Mouse (Mus musculus): ENCODE data around the gene Polr2e. TPM values are rescaled to one million over a fixed set of nuclear protein-coding genes. Genes with fewer than 3 reads are reported as not detected.

Polr2e gene
- polyA plus RNA-seq, 1 experiment from 2014 or later = 212 TPM

Other genes with a start within 250 kb of the Polr2e start
- 0.07 and 0.11 TPM in 2 replicates for gene Prss57, start 248.8 kb downstream of the Polr2e start, polyA plus RNA-seq (2015; fragmentation: Nextera tagmentation; extraction: Ambion mirVana)
- 44.1 and 44.8 TPM in 2 replicates for gene Palm, start 246.2 kb downstream of the Polr2e start, polyA plus RNA-seq (2015; fragmentation: Nextera tagmentation; extraction: Ambion mirVana)
- gene Misp, start 218.8 kb downstream of the Polr2e start, polyA plus RNA-seq (2015; fragmentation: Nextera tagmentation; extraction: Ambion mirVana) = 204 and 210 TPM in 2 replicates
- 295 and 302 TPM in 2 replicates for gene Ptbp1, start 185.4 kb downstream of the Polr2e start, polyA plus RNA-seq (2015; fragmentation: Nextera tagmentation; extraction: Ambion mirVana)
- gene Prtn3, start 165.3 kb downstream of the Polr2e start, polyA plus RNA-seq (2015; fragmentation: Nextera tagmentation; extraction: Ambion mirVana) = 2.7 and 2.8 TPM in 2 replicates
- 25.5 and 28.2 TPM in 2 replicates for gene Plppr3, start 165.2 kb downstream of the Polr2e start, polyA plus RNA-seq (2015; fragmentation: Nextera tagmentation; extraction: Ambion mirVana)
- 0.42 and 2.4 TPM in 2 replicates for gene Elane, start 153.5 kb downstream of the Polr2e start, polyA plus RNA-seq (2015; fragmentation: Nextera tagmentation; extraction: Ambion mirVana)
- not detected in 2 replicates for gene Cfd, start 148.9 kb downstream of the Polr2e start, polyA plus RNA-seq (2015; fragmentation: Nextera tagmentation; extraction: Ambion mirVana)
- gene Med16, start 130.9 kb downstream of the Polr2e start, polyA plus RNA-seq (2015; fragmentation: Nextera tagmentation; extraction: Ambion mirVana) = 34.1 and 37.2 TPM in 2 replicates
- gene Gm26602, start 128.9 kb downstream of the Polr2e start, polyA plus RNA-seq (2015; fragmentation: Nextera tagmentation; extraction: Ambion mirVana) = 2.1 and 7.8 TPM in 2 replicates
- 0.68 and 0.69 TPM in 2 replicates for gene Kiss1r, start 122.8 kb downstream of the Polr2e start, polyA plus RNA-seq (2015; fragmentation: Nextera tagmentation; extraction: Ambion mirVana)
- gene R3hdm4, start 118.6 kb downstream of the Polr2e start, polyA plus RNA-seq (2015; fragmentation: Nextera tagmentation; extraction: Ambion mirVana) = 105 and 116 TPM in 2 replicates
- 19.4 and 22.1 TPM in 2 replicates for gene Arid3a, start 112.8 kb downstream of the Polr2e start, polyA plus RNA-seq (2015; fragmentation: Nextera tagmentation; extraction: Ambion mirVana)
- gene Wdr18, start 79.6 kb downstream of the Polr2e start, polyA plus RNA-seq (2015; fragmentation: Nextera tagmentation; extraction: Ambion mirVana) = 86.2 and 96.6 TPM in 2 replicates
- gene Grin3b, start 69.1 kb downstream of the Polr2e start, polyA plus RNA-seq (2015; fragmentation: Nextera tagmentation; extraction: Ambion mirVana) = 0.15 and 0.16 TPM in 2 replicates
- 7.0 and 9.7 TPM in 2 replicates for gene Tmem259, start 55.5 kb downstream of the Polr2e start, polyA plus RNA-seq (2015; fragmentation: Nextera tagmentation; extraction: Ambion mirVana)
- 226 and 245 TPM in 2 replicates for gene Cnn2, start 51.2 kb downstream of the Polr2e start, polyA plus RNA-seq (2015; fragmentation: Nextera tagmentation; extraction: Ambion mirVana)
- 3.3 and 3.4 TPM in 2 replicates for gene Abca7, start 43.3 kb downstream of the Polr2e start, polyA plus RNA-seq (2015; fragmentation: Nextera tagmentation; extraction: Ambion mirVana)
- 6.0 and 7.3 TPM in 2 replicates for gene Arhgap45, start 23.1 kb downstream of the Polr2e start, polyA plus RNA-seq (2015; fragmentation: Nextera tagmentation; extraction: Ambion mirVana)
- gene Gpx4, start 7.4 kb upstream of the Polr2e start, polyA plus RNA-seq (2015; fragmentation: Nextera tagmentation; extraction: Ambion mirVana) = 942 and 972 TPM in 2 replicates
- gene Sbno2, start 65.8 kb upstream of the Polr2e start, polyA plus RNA-seq (2015; fragmentation: Nextera tagmentation; extraction: Ambion mirVana) = 13.4 and 14.3 TPM in 2 replicates
- gene Stk11, start 76.0 kb upstream of the Polr2e start, polyA plus RNA-seq (2015; fragmentation: Nextera tagmentation; extraction: Ambion mirVana) = 13.8 and 15.7 TPM in 2 replicates
- 846 and 854 TPM in 2 replicates for gene Atp5d, start 98.8 kb upstream of the Polr2e start, polyA plus RNA-seq (2015; fragmentation: Nextera tagmentation; extraction: Ambion mirVana)
- 5.1 TPM in 2 replicates for gene Cbarp, start 101.0 kb upstream of the Polr2e start, polyA plus RNA-seq (2015; fragmentation: Nextera tagmentation; extraction: Ambion mirVana)
- 8.8 and 10.3 TPM in 2 replicates for gene Midn, start 108.5 kb upstream of the Polr2e start, polyA plus RNA-seq (2015; fragmentation: Nextera tagmentation; extraction: Ambion mirVana)
- 53.2 and 62.6 TPM in 2 replicates for gene Cirbp, start 126.2 kb upstream of the Polr2e start, polyA plus RNA-seq (2015; fragmentation: Nextera tagmentation; extraction: Ambion mirVana)
- gene 1600002K03Rik, start 133.1 kb upstream of the Polr2e start, polyA plus RNA-seq (2015; fragmentation: Nextera tagmentation; extraction: Ambion mirVana) = 23.6 TPM in 2 replicates
- gene Efna2, start 139.7 kb upstream of the Polr2e start, polyA plus RNA-seq (2015; fragmentation: Nextera tagmentation; extraction: Ambion mirVana) = 7.4 and 8.1 TPM in 2 replicates
- 40.9 and 42.4 TPM in 2 replicates for gene Mum1, start 186.6 kb upstream of the Polr2e start, polyA plus RNA-seq (2015; fragmentation: Nextera tagmentation; extraction: Ambion mirVana)
- 604 and 616 TPM in 2 replicates for gene Ndufs7, start 209.3 kb upstream of the Polr2e start, polyA plus RNA-seq (2015; fragmentation: Nextera tagmentation; extraction: Ambion mirVana)
- gene Gamt, start 221.2 kb upstream of the Polr2e start, polyA plus RNA-seq (2015; fragmentation: Nextera tagmentation; extraction: Ambion mirVana) = 91.0 and 106 TPM in 2 replicates
- 36.8 and 37.6 TPM in 2 replicates for gene Dazap1, start 221.7 kb upstream of the Polr2e start, polyA plus RNA-seq (2015; fragmentation: Nextera tagmentation; extraction: Ambion mirVana)